Mouse (Mus musculus): ENCODE results near the gene Entpd3. TPM values are rescaled to one million over a fixed set of nuclear protein-coding genes. Genes with fewer than 3 reads are reported as not detected.

Gene Entpd3
- polyA plus RNA-seq, 1 experiment from 2014 or later: 0.25 TPM

- Histone ChIP-seq H3K27me3 (ENCODE audit: control insufficient read depth, insufficient read depth, low read length) (no peaks in the 10 kb centered on the region), H3K9ac (ENCODE audit: low read length) (no peak overlapping the region), H3K4me3 (ENCODE audit: low read depth, low read length) (no peak overlapping the region), H3K27ac (ENCODE audit: low read depth, low read length) (no peak overlapping the region), H3K9me3 (ENCODE audit: control insufficient read depth, low read length) (peaks cover 3% of the 10 kb centered on the region), H3K4me2 (no peak overlapping the region), H3K4me1 (ENCODE audit: control insufficient read depth, insufficient read depth, low read length) (no peaks in the 10 kb centered on the region), H3K36me3 (ENCODE audit: control insufficient read depth, insufficient read depth, low read length) (no peaks in the 10 kb centered on the region)
- WGBS: 7% methylated on average over 8 of the region's 8 CpGs
- ATAC-seq (ENCODE audit: low FRiP score): peak; percentile 42; the same call in 1 of the 2 replicates
- DNase-seq (ENCODE audit: low spot score, missing footprints): peak; percentile 99
These were observed 37.6 kb upstream of the Entpd3 start for GRCm38 (mm10) chr9:120502013-120502412.

- Histone ChIP-seq H3K9me3 (ENCODE audit: control insufficient read depth, low read length) (peaks cover 3% of the 10 kb centered on the region), H3K4me3 (ENCODE audit: low read depth, low read length) (no peak overlapping the region), H3K4me2 (no peak overlapping the region), H3K27me3 (ENCODE audit: control insufficient read depth, insufficient read depth, low read length) (no peaks in the 10 kb centered on the region), H3K36me3 (ENCODE audit: control insufficient read depth, insufficient read depth, low read length) (no peaks in the 10 kb centered on the region), H3K9ac (ENCODE audit: low read length) (no peak overlapping the region), H3K4me1 (ENCODE audit: control insufficient read depth, insufficient read depth, low read length) (no peaks in the 10 kb centered on the region), H3K27ac (ENCODE audit: low read depth, low read length) (no peak overlapping the region)
- DNase-seq (ENCODE audit: low spot score, missing footprints) (no peak), ATAC-seq (ENCODE audit: low FRiP score) (no peak)
- 78% methylated on average over 2 of the region's 2 CpGs for WGBS
These were observed 35.2 kb upstream of the Entpd3 start for GRCm38 (mm10) chr9:120504423-120504822.

- H3K4me1 ChIP-seq (ENCODE audit: control insufficient read depth, insufficient read depth, low read length): no peaks in the 10 kb centered on the region
- H3K9me3 ChIP-seq (ENCODE audit: control insufficient read depth, low read length): peaks cover under 1% of the 10 kb centered on the region
- 85% methylated on average over 3 of the region's 3 CpGs for WGBS
- H3K27ac ChIP-seq (ENCODE audit: low read depth, low read length): no peak overlapping the region
- no peaks in the 10 kb centered on the region for H3K27me3 ChIP-seq (ENCODE audit: control insufficient read depth, insufficient read depth, low read length)
- H3K4me2 ChIP-seq: no peak overlapping the region
- no peak overlapping the region for H3K9ac ChIP-seq (ENCODE audit: low read length)
- no peak overlapping the region for H3K4me3 ChIP-seq (ENCODE audit: low read depth, low read length)
- no peaks in the 10 kb centered on the region for H3K36me3 ChIP-seq (ENCODE audit: control insufficient read depth, insufficient read depth, low read length)
- peak; percentile 89 for DNase-seq (ENCODE audit: low spot score, missing footprints)
- ATAC-seq (ENCODE audit: low FRiP score): no peak
These were observed 27.8 kb upstream of the Entpd3 start for GRCm38 (mm10) chr9:120511781-120512180.

GRCm38 (mm10) chr9:120516720-120517119 is 22.9 kb upstream of the Entpd3 start:
- WGBS: 87% methylated on average over 8 of the region's 8 CpGs
- Histone ChIP-seq H3K9ac (ENCODE audit: low read length) (no peak overlapping the region), H3K4me1 (ENCODE audit: control insufficient read depth, insufficient read depth, low read length) (no peaks in the 10 kb centered on the region), H3K4me2 (no peak overlapping the region), H3K4me3 (ENCODE audit: low read depth, low read length) (no peak overlapping the region), H3K36me3 (ENCODE audit: control insufficient read depth, insufficient read depth, low read length) (no peaks in the 10 kb centered on the region), H3K27ac (ENCODE audit: low read depth, low read length) (no peak overlapping the region), H3K27me3 (ENCODE audit: control insufficient read depth, insufficient read depth, low read length) (no peaks in the 10 kb centered on the region), H3K9me3 (ENCODE audit: control insufficient read depth, low read length) (no peaks in the 10 kb centered on the region)
- no peak for DNase-seq (ENCODE audit: low spot score, missing footprints)
- no peak for ATAC-seq (ENCODE audit: low FRiP score)

GRCm38 (mm10) chr9:120518946-120519345 is 20.7 kb upstream of the Entpd3 start:
- Histone ChIP-seq H3K9me3 (ENCODE audit: control insufficient read depth, low read length) (no peaks in the 10 kb centered on the region), H3K4me3 (ENCODE audit: low read depth, low read length) (no peak overlapping the region), H3K36me3 (ENCODE audit: control insufficient read depth, insufficient read depth, low read length) (no peaks in the 10 kb centered on the region), H3K4me2 (no peak overlapping the region), H3K9ac (ENCODE audit: low read length) (no peak overlapping the region), H3K4me1 (ENCODE audit: control insufficient read depth, insufficient read depth, low read length) (no peaks in the 10 kb centered on the region), H3K27ac (ENCODE audit: low read depth, low read length) (no peak overlapping the region), H3K27me3 (ENCODE audit: control insufficient read depth, insufficient read depth, low read length) (no peaks in the 10 kb centered on the region)
- DNase-seq (ENCODE audit: low spot score, missing footprints): peak; percentile 49
- WGBS: 80% methylated on average over 3 of the region's 3 CpGs
- no peak for ATAC-seq (ENCODE audit: low FRiP score)

GRCm38 (mm10) chr9:120519469-120520125 is 20.0 kb upstream of the Entpd3 start:
- Histone ChIP-seq H3K4me3 (ENCODE audit: low read depth, low read length) (no peak overlapping the region), H3K27me3 (ENCODE audit: control insufficient read depth, insufficient read depth, low read length) (no peaks in the 10 kb centered on the region), H3K36me3 (ENCODE audit: control insufficient read depth, insufficient read depth, low read length) (no peaks in the 10 kb centered on the region), H3K9me3 (ENCODE audit: control insufficient read depth, low read length) (no peaks in the 10 kb centered on the region), H3K9ac (ENCODE audit: low read length) (no peak overlapping the region), H3K4me2 (no peak overlapping the region), H3K4me1 (ENCODE audit: control insufficient read depth, insufficient read depth, low read length) (no peaks in the 10 kb centered on the region), H3K27ac (ENCODE audit: low read depth, low read length) (no peak overlapping the region)
- 51% methylated on average over 19 of the region's 19 CpGs for WGBS
- DNase-seq (ENCODE audit: low spot score, missing footprints) (peak; percentile 82), ATAC-seq (ENCODE audit: low FRiP score) (no peak)

- Histone ChIP-seq H3K27ac (ENCODE audit: low read depth, low read length) (no peak overlapping the region), H3K4me1 (ENCODE audit: control insufficient read depth, insufficient read depth, low read length) (no peaks in the 10 kb centered on the region), H3K27me3 (ENCODE audit: control insufficient read depth, insufficient read depth, low read length) (no peaks in the 10 kb centered on the region), H3K4me3 (ENCODE audit: low read depth, low read length) (no peak overlapping the region), H3K9ac (ENCODE audit: low read length) (no peak overlapping the region), H3K36me3 (ENCODE audit: control insufficient read depth, insufficient read depth, low read length) (no peaks in the 10 kb centered on the region), H3K4me2 (no peak overlapping the region), H3K9me3 (ENCODE audit: control insufficient read depth, low read length) (no peaks in the 10 kb centered on the region)
- DNase-seq (ENCODE audit: low spot score, missing footprints): no peak
- no peak for ATAC-seq (ENCODE audit: low FRiP score)
- WGBS: 75% methylated on average over 1 of the region's 1 CpGs
These were observed 18.5 kb upstream of the Entpd3 start for GRCm38 (mm10) chr9:120521161-120521560.

- Histone ChIP-seq H3K4me2 (no peak overlapping the region), H3K27me3 (ENCODE audit: control insufficient read depth, insufficient read depth, low read length) (no peaks in the 10 kb centered on the region), H3K9ac (ENCODE audit: low read length) (no peak overlapping the region), H3K4me3 (ENCODE audit: low read depth, low read length) (no peak overlapping the region), H3K9me3 (ENCODE audit: control insufficient read depth, low read length) (no peaks in the 10 kb centered on the region), H3K4me1 (ENCODE audit: control insufficient read depth, insufficient read depth, low read length) (no peaks in the 10 kb centered on the region), H3K36me3 (ENCODE audit: control insufficient read depth, insufficient read depth, low read length) (no peaks in the 10 kb centered on the region), H3K27ac (ENCODE audit: low read depth, low read length) (no peak overlapping the region)
- no peak for ATAC-seq (ENCODE audit: low FRiP score)
- 74% methylated on average over 4 of the region's 4 CpGs for WGBS
- no peak for DNase-seq (ENCODE audit: low spot score, missing footprints)
These were observed 12.3 kb upstream of the Entpd3 start for GRCm38 (mm10) chr9:120527270-120527669.

GRCm38 (mm10) chr9:120527919-120528318 is 11.7 kb upstream of the Entpd3 start:
- Histone ChIP-seq H3K9ac (ENCODE audit: low read length) (no peak overlapping the region), H3K4me3 (ENCODE audit: low read depth, low read length) (no peak overlapping the region), H3K9me3 (ENCODE audit: control insufficient read depth, low read length) (no peaks in the 10 kb centered on the region), H3K4me2 (no peak overlapping the region), H3K27me3 (ENCODE audit: control insufficient read depth, insufficient read depth, low read length) (no peaks in the 10 kb centered on the region), H3K36me3 (ENCODE audit: control insufficient read depth, insufficient read depth, low read length) (no peaks in the 10 kb centered on the region), H3K27ac (ENCODE audit: low read depth, low read length) (no peak overlapping the region), H3K4me1 (ENCODE audit: control insufficient read depth, insufficient read depth, low read length) (no peaks in the 10 kb centered on the region)
- 91% methylated on average over 8 of the region's 8 CpGs for WGBS
- ATAC-seq (ENCODE audit: low FRiP score) (no peak), DNase-seq (ENCODE audit: low spot score, missing footprints) (no peak)
